20 mouse cellular contexts compared by ENCODE assay signal in the genomic region with DNA sequence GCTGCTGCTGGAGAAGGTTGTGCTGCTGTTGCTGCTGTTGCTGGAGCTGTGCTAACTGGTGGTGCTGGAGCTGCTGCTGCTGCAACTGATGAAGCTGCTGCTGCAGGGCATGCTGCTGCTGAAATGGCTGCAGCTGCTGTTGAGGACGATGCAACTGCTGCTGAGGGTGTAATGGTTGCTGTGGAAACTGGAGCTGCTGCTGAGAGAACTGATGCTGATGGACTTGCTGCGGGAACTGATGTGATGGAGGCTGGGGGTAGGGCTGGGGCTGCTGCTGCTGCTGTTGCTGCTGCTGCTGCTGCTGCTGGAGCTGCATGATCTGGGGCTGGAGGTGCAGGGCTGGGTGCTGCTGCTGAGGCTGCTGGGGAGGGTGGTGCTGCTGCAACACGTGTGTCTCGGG. TPM values are rescaled to one million over a fixed set of nuclear protein-coding genes. Genes with fewer than 3 reads are reported as not detected.
DNase-seq lines count a peak whose midpoint lies in the region; ATAC-seq lines count a peak whose summit lies in the region.
"Had no signal": no experiment of that assay in that cellular context is flagged by ENCODE, and none has a peak within 500 bp of the region (broad histone marks: within the 10 kb centered on the region; RNA-seq: fewer than 3 reads in every experiment).

No protein-coding gene starts in this region.

- no peak for ATAC-seq in hindbrain, embryonic 14.5 days (ENCODE audit: low FRiP score)
- 0 out of 2 replicates have a peak, but pooled peaks have one; percentile 27 for ATAC-seq in midbrain, embryonic 15.5 days (replicated peaks)
- no peak for ATAC-seq in midbrain, embryonic 14.5 days (ENCODE audit: low FRiP score, low TSS enrichment)
- peak; percentile 38 for ATAC-seq in forebrain, embryonic 16.5 days
- no peak for ATAC-seq in hindbrain, embryonic 11.5 days (ENCODE audit: low FRiP score)
- ATAC-seq: intestine, embryonic 16.5 days had no signal

- H3K36me3 ChIP-seq in hindbrain, embryonic 10.5 days: peaks cover 100% of the 10 kb centered on the region
- H3K36me3 ChIP-seq in hindbrain, embryonic 14.5 days (replicated peaks; ENCODE audit: control insufficient read depth, insufficient read depth): peaks cover 76% of the 10 kb centered on the region
- H3K36me3 ChIP-seq in midbrain, embryonic 15.5 days (replicated peaks): peaks cover 36% of the 10 kb centered on the region
- H3K36me3 ChIP-seq in midbrain, embryonic 14.5 days (ENCODE audit: control insufficient read depth, insufficient read depth, low read length): peaks cover 80% of the 10 kb centered on the region
- H3K36me3 ChIP-seq in forebrain, embryonic 16.5 days (ENCODE audit: control insufficient read depth, insufficient read depth): peaks cover 10% of the 10 kb centered on the region
- peaks cover 18% of the 10 kb centered on the region; the same call in 1 of the 2 replicates for H3K36me3 ChIP-seq in hindbrain, embryonic 11.5 days (ENCODE audit: control insufficient read depth, insufficient read depth, low read length)

- peaks cover 15% of the 10 kb centered on the region for H3K4me1 ChIP-seq in hindbrain, embryonic 10.5 days (replicated peaks)
- no peaks in the 10 kb centered on the region for H3K4me1 ChIP-seq in hindbrain, embryonic 14.5 days (replicated peaks; ENCODE audit: control insufficient read depth, insufficient read depth, low read length)
- no peaks in the 10 kb centered on the region for H3K4me1 ChIP-seq in midbrain, embryonic 15.5 days
- no peaks in the 10 kb centered on the region; the same call in 1 of the 2 replicates for H3K4me1 ChIP-seq in midbrain, embryonic 14.5 days (ENCODE audit: control insufficient read depth, insufficient read depth, low read length)
- H3K4me1 ChIP-seq in forebrain, embryonic 16.5 days (replicated peaks; ENCODE audit: control insufficient read depth, insufficient read depth, low read length): no peaks in the 10 kb centered on the region
- H3K4me1 ChIP-seq in hindbrain, embryonic 11.5 days (replicated peaks; ENCODE audit: control insufficient read depth, insufficient read depth, low read length): no peaks in the 10 kb centered on the region
- H3K4me1 ChIP-seq: embryonic facial prominence, embryonic 12.5 days had no signal

- no peak overlapping the region for H3K4me3 ChIP-seq in hindbrain, embryonic 10.5 days
- H3K4me3 ChIP-seq in hindbrain, embryonic 14.5 days (replicated peaks; ENCODE audit: low read length): no peak overlapping the region
- no peak overlapping the region for H3K4me3 ChIP-seq in midbrain, embryonic 15.5 days
- no peak overlapping the region for H3K4me3 ChIP-seq in midbrain, embryonic 14.5 days (replicated peaks; ENCODE audit: low read depth, low read length)
- H3K4me3 ChIP-seq in forebrain, embryonic 16.5 days (replicated peaks; ENCODE audit: low read length): no peak overlapping the region
- no peak overlapping the region for H3K4me3 ChIP-seq in hindbrain, embryonic 11.5 days (ENCODE audit: low read depth, low read length)
- H3K4me3 ChIP-seq: embryonic facial prominence, embryonic 12.5 days; hindbrain, embryonic 15.5 days had no signal

- H3K4me2 ChIP-seq in hindbrain, embryonic 14.5 days (replicated peaks): no peak overlapping the region
- H3K4me2 ChIP-seq in midbrain, embryonic 15.5 days: no peak overlapping the region
- no peak overlapping the region for H3K4me2 ChIP-seq in midbrain, embryonic 14.5 days (ENCODE audit: low read length)
- H3K4me2 ChIP-seq in forebrain, embryonic 16.5 days (ENCODE audit: low read length): no peak overlapping the region
- no peak overlapping the region for H3K4me2 ChIP-seq in hindbrain, embryonic 11.5 days (replicated peaks; ENCODE audit: low read depth, low read length)
- H3K4me2 ChIP-seq: embryonic facial prominence, embryonic 12.5 days; hindbrain, embryonic 15.5 days had no signal

- DNase-seq in hindbrain, embryonic 10.5 days (ENCODE audit: low spot score): no peak
- DNase-seq in hindbrain, embryonic 14.5 days (ENCODE audit: low spot score): no peak
- no peak for DNase-seq in midbrain, embryonic 14.5 days
- no peak for DNase-seq in hindbrain, embryonic 11.5 days (ENCODE audit: low spot score)
- no peak for DNase-seq in right cerebral cortex, postnatal 25 days
- DNase-seq: adrenal gland, adult 8-10 months; adrenal gland, postnatal 36 days; cerebellum, adult 11-12 months; cerebellum, adult 9-10 months; cerebellum, postnatal 25 days; gastrocnemius, postnatal 36 days; heart, adult 11 months; heart, postnatal 10 days; heart, postnatal 4 days had no signal

- no peak overlapping the region for H3K9ac ChIP-seq in hindbrain, embryonic 14.5 days
- H3K9ac ChIP-seq in midbrain, embryonic 15.5 days: no peak overlapping the region
- H3K9ac ChIP-seq in midbrain, embryonic 14.5 days (replicated peaks; ENCODE audit: low read length): no peak overlapping the region
- H3K9ac ChIP-seq in forebrain, embryonic 16.5 days (replicated peaks; ENCODE audit: low read depth, low read length): no peak overlapping the region
- H3K9ac ChIP-seq in hindbrain, embryonic 11.5 days (ENCODE audit: low read depth, low read length): no peak overlapping the region
- H3K9ac ChIP-seq: embryonic facial prominence, embryonic 12.5 days; hindbrain, embryonic 15.5 days had no signal

- no peaks in the 10 kb centered on the region for H3K9me3 ChIP-seq in hindbrain, embryonic 10.5 days
- H3K9me3 ChIP-seq in hindbrain, embryonic 14.5 days (ENCODE audit: control insufficient read depth, low read length): no peaks in the 10 kb centered on the region
- H3K9me3 ChIP-seq in midbrain, embryonic 15.5 days: no peaks in the 10 kb centered on the region
- H3K9me3 ChIP-seq in midbrain, embryonic 14.5 days (ENCODE audit: control insufficient read depth, low read length): no peaks in the 10 kb centered on the region
- no peaks in the 10 kb centered on the region for H3K9me3 ChIP-seq in forebrain, embryonic 16.5 days (ENCODE audit: control insufficient read depth, low read length)
- no peaks in the 10 kb centered on the region for H3K9me3 ChIP-seq in hindbrain, embryonic 11.5 days (ENCODE audit: control insufficient read depth, low read length)
- H3K9me3 ChIP-seq: embryonic facial prominence, embryonic 12.5 days; G1E; hindbrain, embryonic 15.5 days had no signal

- WGBS in hindbrain, embryonic 10.5 days: 76% methylated on average over 4 of the region's 4 CpGs
- 62% methylated on average over 4 of the region's 4 CpGs for WGBS in hindbrain, embryonic 14.5 days
- WGBS in midbrain, embryonic 15.5 days: 59% methylated on average over 4 of the region's 4 CpGs
- 71% methylated on average over 4 of the region's 4 CpGs for WGBS in midbrain, embryonic 14.5 days
- 78% methylated on average over 4 of the region's 4 CpGs for WGBS in forebrain, embryonic 16.5 days
- 75% methylated on average over 4 of the region's 4 CpGs for WGBS in hindbrain, embryonic 11.5 days

- no peaks in the 10 kb centered on the region for H3K27me3 ChIP-seq in hindbrain, embryonic 10.5 days (ENCODE audit: insufficient read depth, poor library complexity, severe bottlenecking)
- no peaks in the 10 kb centered on the region for H3K27me3 ChIP-seq in hindbrain, embryonic 14.5 days (ENCODE audit: control insufficient read depth, insufficient read depth, low read length)
- no peaks in the 10 kb centered on the region for H3K27me3 ChIP-seq in midbrain, embryonic 15.5 days (replicated peaks)
- no peaks in the 10 kb centered on the region for H3K27me3 ChIP-seq in midbrain, embryonic 14.5 days (ENCODE audit: control insufficient read depth, insufficient read depth, low read length)
- H3K27me3 ChIP-seq in forebrain, embryonic 16.5 days (replicated peaks; ENCODE audit: control insufficient read depth, insufficient read depth, low read length): no peaks in the 10 kb centered on the region
- H3K27me3 ChIP-seq in hindbrain, embryonic 11.5 days (ENCODE audit: control insufficient read depth, insufficient read depth, low read length): no peaks in the 10 kb centered on the region
- H3K27me3 ChIP-seq: embryonic facial prominence, embryonic 12.5 days; hindbrain, embryonic 15.5 days had no signal

- H3K27ac ChIP-seq in hindbrain, embryonic 10.5 days: 0 out of 2 replicates have a peak overlapping the region, but pooled peaks have one; percentile 2
- no peak overlapping the region for H3K27ac ChIP-seq in hindbrain, embryonic 14.5 days
- no peak overlapping the region for H3K27ac ChIP-seq in midbrain, embryonic 15.5 days
- no peak overlapping the region for H3K27ac ChIP-seq in midbrain, embryonic 14.5 days (replicated peaks; ENCODE audit: low read depth, low read length)
- H3K27ac ChIP-seq in forebrain, embryonic 16.5 days (ENCODE audit: low read length): no peak overlapping the region
- H3K27ac ChIP-seq in hindbrain, embryonic 11.5 days (ENCODE audit: low read depth, low read length): no peak overlapping the region
- H3K27ac ChIP-seq: embryonic facial prominence, embryonic 12.5 days; hindbrain, embryonic 15.5 days had no signal

RNA-seq across cellular contexts. Expression of gene Paxip1, which starts 25.7 kb away (rescaled TPM):
- polyA plus RNA-seq in hindbrain, embryonic 10.5 days (2016; fragmentation: Nextera tagmentation; extraction: Ambion mirVana): 48.7 and 55.6 TPM in 2 replicates
- 29.5 and 35.1 TPM in 2 replicates for polyA plus RNA-seq in hindbrain, embryonic 14.5 days (2014; fragmentation: Nextera tagmentation; extraction: Ambion mirVana)
- 28.8 and 31.1 TPM in 2 replicates for polyA plus RNA-seq in midbrain, embryonic 15.5 days (2015; fragmentation: Nextera tagmentation; extraction: Ambion mirVana)
- 24.6 and 34.1 TPM in 2 replicates for polyA plus RNA-seq in midbrain, embryonic 14.5 days (2014; fragmentation: Nextera tagmentation; extraction: Ambion mirVana)
- polyA plus RNA-seq in forebrain, embryonic 16.5 days (2015; fragmentation: Nextera tagmentation; extraction: Ambion mirVana): 28.7 and 29.7 TPM in 2 replicates
- polyA plus RNA-seq in hindbrain, embryonic 11.5 days (2014; fragmentation: Nextera tagmentation; extraction: Ambion mirVana): 34.6 and 41.9 TPM in 2 replicates

Comparison
In these comparisons a context has a peak if more than half of its experiments do, and no peak if none do; other contexts are left out.
1. ATAC-seq: peak in midbrain, embryonic 15.5 days (single experiment) and forebrain, embryonic 16.5 days (single experiment); none in hindbrain, embryonic 14.5 days (single experiment), midbrain, embryonic 14.5 days (single experiment) and hindbrain, embryonic 11.5 days (single experiment).